Mouse (Mus musculus): ENCODE measurements around the gene Cnot10. TPM values are rescaled to one million over a fixed set of nuclear protein-coding genes. Genes with fewer than 3 reads are reported as not detected.
A peak's percentile ranks its signal among the peaks of the same experiment; 100 is the strongest.

Cnot10 gene
- polyA plus RNA-seq, 1 experiment from 2014 or later = 65.8 TPM

DNA sequence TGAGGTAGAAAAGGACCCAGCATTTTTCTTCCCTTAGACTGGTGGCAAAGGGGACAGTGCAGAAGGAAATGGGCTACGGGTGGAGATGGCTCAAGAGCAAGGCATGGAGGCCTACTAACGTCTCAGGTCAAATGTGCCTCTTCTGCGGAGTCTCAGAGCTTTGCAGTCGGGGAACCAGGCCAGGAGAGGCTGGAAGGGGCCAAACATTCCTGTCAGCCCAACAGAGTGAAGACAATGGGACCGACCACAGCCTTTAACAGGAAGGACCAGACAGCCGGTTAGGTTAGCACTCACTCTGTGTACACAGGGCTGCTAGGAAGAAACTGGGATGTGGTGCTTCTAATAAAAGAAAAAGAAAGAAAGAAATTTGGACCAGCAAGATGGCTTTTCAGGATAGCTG lies 90.0 kb downstream of the Cnot10 start:
- Histone ChIP-seq H3K27ac (ENCODE audit: low read depth) (no peak overlapping the region), H3K4me2 (ENCODE audit: low read length) (no peak overlapping the region), H3K27me3 (replicated peaks; ENCODE audit: control insufficient read depth, insufficient read depth, low read length) (no peaks in the 10 kb centered on the region), H3K4me1 (replicated peaks; ENCODE audit: control insufficient read depth, insufficient read depth, low read length) (peaks cover 33% of the 10 kb centered on the region), H3K4me3 (ENCODE audit: low read depth, low read length) (no peak overlapping the region), H3K9ac (ENCODE audit: low read length) (no peak overlapping the region), H3K9me3 (ENCODE audit: control insufficient read depth, low read length) (no peaks in the 10 kb centered on the region), H3K36me3 (ENCODE audit: control insufficient read depth, insufficient read depth, low read length) (no peaks in the 10 kb centered on the region)
- no peak for DNase-seq (ENCODE audit: low spot score)
- no peak for ATAC-seq (replicated peaks; ENCODE audit: low FRiP score, low TSS enrichment, low read depth)
- 29% methylated on average over 6 of the region's 6 CpGs for WGBS

DNA sequence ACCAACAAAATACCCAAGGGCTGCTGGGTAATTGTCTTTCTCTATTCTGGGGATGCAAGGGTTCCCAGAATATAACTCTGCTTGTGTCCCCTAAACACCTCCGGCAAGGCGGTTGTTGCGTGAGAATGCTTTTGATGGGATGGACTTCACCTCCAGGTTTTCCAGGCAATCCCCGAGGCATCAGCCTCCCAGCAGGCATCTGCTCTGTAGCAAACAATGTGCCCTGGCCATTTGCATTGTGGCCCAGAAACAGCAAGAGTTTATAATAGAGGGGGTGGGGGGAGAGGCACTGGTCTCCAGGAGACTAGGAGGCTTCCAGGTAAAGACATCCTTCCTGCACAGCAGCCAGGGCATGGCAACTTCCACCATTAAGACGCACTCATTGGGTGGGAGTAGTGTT lies 90.9 kb downstream of the Cnot10 start:
- Histone ChIP-seq H3K4me3 (ENCODE audit: low read depth, low read length) (no peak overlapping the region), H3K27ac (ENCODE audit: low read depth) (0 out of 2 replicates have a peak overlapping the region, but pooled peaks have one; percentile 29), H3K9ac (ENCODE audit: low read length) (no peak overlapping the region), H3K36me3 (ENCODE audit: control insufficient read depth, insufficient read depth, low read length) (no peaks in the 10 kb centered on the region), H3K9me3 (ENCODE audit: control insufficient read depth, low read length) (no peaks in the 10 kb centered on the region), H3K4me1 (replicated peaks; ENCODE audit: control insufficient read depth, insufficient read depth, low read length) (peaks cover 32% of the 10 kb centered on the region), H3K4me2 (ENCODE audit: low read length) (no peak overlapping the region), H3K27me3 (replicated peaks; ENCODE audit: control insufficient read depth, insufficient read depth, low read length) (no peaks in the 10 kb centered on the region)
- ATAC-seq (replicated peaks; ENCODE audit: low FRiP score, low TSS enrichment, low read depth) (no peak), DNase-seq (ENCODE audit: low spot score) (peak; percentile 54)
- 30% methylated on average over 5 of the region's 5 CpGs for WGBS

DNA sequence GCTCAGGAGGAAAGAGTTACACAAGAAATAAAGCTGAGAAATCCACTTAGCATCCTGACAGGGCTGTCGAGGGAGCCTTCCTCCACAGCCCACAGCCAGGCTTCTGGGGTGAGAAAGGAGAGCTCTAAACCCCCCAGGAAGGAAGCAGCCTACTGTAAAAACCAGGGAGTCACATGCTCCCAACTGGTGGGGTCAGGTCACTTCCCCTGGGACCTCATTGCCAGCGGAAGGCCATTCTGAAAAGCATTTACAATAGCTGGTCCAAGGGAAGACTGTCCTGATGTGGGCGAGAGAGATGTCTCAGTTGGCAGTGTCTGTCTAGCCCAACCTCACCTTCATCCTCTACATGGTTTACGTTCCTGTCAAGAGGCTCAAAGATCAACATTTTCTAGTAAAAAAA lies 91.5 kb downstream of the Cnot10 start:
- no peak overlapping the region for H3K9ac ChIP-seq (ENCODE audit: low read length)
- no peaks in the 10 kb centered on the region for H3K27me3 ChIP-seq (replicated peaks; ENCODE audit: control insufficient read depth, insufficient read depth, low read length)
- ATAC-seq (replicated peaks; ENCODE audit: low FRiP score, low TSS enrichment, low read depth) (no peak), DNase-seq (ENCODE audit: low spot score) (peak; percentile 54)
- WGBS = 32% methylated on average over 4 of the region's 4 CpGs
- no peaks in the 10 kb centered on the region for H3K36me3 ChIP-seq (ENCODE audit: control insufficient read depth, insufficient read depth, low read length)
- no peaks in the 10 kb centered on the region for H3K9me3 ChIP-seq (ENCODE audit: control insufficient read depth, low read length)
- H3K27ac ChIP-seq (ENCODE audit: low read depth) = peak overlapping the region; percentile 77
- no peak overlapping the region for H3K4me3 ChIP-seq (ENCODE audit: low read depth, low read length)
- 0 out of 2 replicates have a peak overlapping the region, but pooled peaks have one; percentile 11 for H3K4me2 ChIP-seq (ENCODE audit: low read length)
- H3K4me1 ChIP-seq (replicated peaks; ENCODE audit: control insufficient read depth, insufficient read depth, low read length) = peaks cover 33% of the 10 kb centered on the region

DNA sequence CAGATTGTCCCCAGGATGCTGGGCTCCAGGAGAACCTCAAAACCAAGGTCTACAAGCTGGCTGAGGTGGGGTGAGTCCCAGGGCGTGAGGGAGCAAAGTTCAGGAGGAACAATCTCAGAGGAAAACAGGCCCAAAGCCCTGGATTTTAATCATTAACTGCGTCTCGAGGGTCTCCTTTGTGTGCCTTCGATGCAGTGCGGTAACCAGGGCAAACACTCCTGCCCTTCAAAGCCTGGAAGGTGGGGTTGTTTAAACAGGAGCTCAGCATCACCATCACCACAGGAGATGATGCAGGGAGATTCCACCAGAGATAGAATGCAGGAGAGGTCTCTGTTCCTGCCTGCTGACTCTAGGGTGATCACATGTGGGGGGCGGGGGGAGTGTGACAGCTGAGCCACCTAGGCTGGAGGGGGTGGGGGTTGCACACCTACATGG lies 92.3 kb downstream of the Cnot10 start:
- ATAC-seq (replicated peaks; ENCODE audit: low FRiP score, low TSS enrichment, low read depth) (peak; percentile 86), DNase-seq (ENCODE audit: low spot score) (peak; percentile 61)
- WGBS = 44% methylated on average over 6 of the region's 6 CpGs
- H3K36me3 ChIP-seq (ENCODE audit: control insufficient read depth, insufficient read depth, low read length) = no peaks in the 10 kb centered on the region
- H3K4me3 ChIP-seq (ENCODE audit: low read depth, low read length) = no peak overlapping the region
- no peaks in the 10 kb centered on the region for H3K9me3 ChIP-seq (ENCODE audit: control insufficient read depth, low read length)
- peak overlapping the region; percentile 77 for H3K27ac ChIP-seq (ENCODE audit: low read depth)
- peak overlapping the region; percentile 39 for H3K4me2 ChIP-seq (ENCODE audit: low read length)
- no peak overlapping the region for H3K9ac ChIP-seq (ENCODE audit: low read length)
- H3K4me1 ChIP-seq (replicated peaks; ENCODE audit: control insufficient read depth, insufficient read depth, low read length) = peaks cover 33% of the 10 kb centered on the region
- no peaks in the 10 kb centered on the region for H3K27me3 ChIP-seq (replicated peaks; ENCODE audit: control insufficient read depth, insufficient read depth, low read length)

DNA sequence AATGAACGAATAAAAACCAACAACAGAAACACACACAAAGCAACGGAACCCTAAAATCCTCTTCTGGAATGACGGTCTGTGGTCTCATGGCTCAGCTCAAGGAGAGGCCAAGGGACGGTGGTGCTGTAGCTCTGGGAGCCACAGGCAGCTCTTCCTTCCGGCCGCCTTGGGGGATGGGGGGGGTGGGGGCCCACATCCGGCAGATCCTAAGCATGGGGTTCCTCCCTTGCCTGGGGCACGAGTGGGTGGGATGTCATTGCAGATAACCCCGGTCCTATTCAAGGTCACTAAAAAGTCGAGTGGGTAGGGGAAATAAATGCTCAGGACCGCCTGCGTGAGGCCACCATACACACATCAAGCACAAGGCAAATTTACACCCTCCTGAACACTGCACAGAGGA lies 93.2 kb downstream of the Cnot10 start:
- ATAC-seq (replicated peaks; ENCODE audit: low FRiP score, low TSS enrichment, low read depth) (no peak), DNase-seq (ENCODE audit: low spot score) (no peak)
- Histone ChIP-seq H3K36me3 (ENCODE audit: control insufficient read depth, insufficient read depth, low read length) (no peaks in the 10 kb centered on the region), H3K4me3 (ENCODE audit: low read depth, low read length) (no peak overlapping the region), H3K4me2 (ENCODE audit: low read length) (no peak overlapping the region), H3K9ac (ENCODE audit: low read length) (no peak overlapping the region), H3K27me3 (replicated peaks; ENCODE audit: control insufficient read depth, insufficient read depth, low read length) (no peaks in the 10 kb centered on the region), H3K4me1 (replicated peaks; ENCODE audit: control insufficient read depth, insufficient read depth, low read length) (peaks cover 33% of the 10 kb centered on the region), H3K27ac (ENCODE audit: low read depth) (peak overlapping the region; percentile 77), H3K9me3 (ENCODE audit: control insufficient read depth, low read length) (no peaks in the 10 kb centered on the region)
- WGBS = 58% methylated on average over 12 of the region's 12 CpGs

DNA sequence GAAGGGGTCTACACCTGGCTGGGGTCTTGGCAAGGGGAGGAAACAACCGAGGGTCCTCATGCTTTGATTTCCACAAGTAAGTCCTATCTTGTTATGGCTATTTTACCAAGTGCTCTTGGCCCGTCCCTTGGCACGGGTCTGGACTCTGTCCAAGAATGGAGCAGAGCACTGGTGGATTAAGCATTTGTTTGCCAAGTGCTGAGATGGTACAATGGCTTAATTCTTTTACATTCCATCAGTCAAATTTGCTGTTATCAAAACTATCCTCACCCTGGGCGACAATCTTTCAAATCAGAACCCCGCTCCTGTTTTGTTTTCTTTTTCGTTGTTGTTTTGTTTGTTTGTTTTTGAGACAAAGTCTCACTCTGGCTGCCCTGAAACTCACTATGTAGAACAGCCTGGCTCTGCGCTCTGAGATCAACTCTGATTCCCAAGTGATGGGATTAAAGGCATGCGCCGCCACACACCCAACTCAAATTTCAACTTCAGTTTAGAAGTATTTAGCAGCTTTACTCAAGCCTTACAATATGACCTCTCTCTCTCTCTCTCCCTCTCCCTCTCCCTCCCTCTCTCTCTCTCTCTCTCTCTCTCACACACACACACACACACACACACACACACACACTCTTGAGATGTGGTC lies 95.1 kb downstream of the Cnot10 start:
- 33% methylated on average over 9 of the region's 9 CpGs for WGBS
- Histone ChIP-seq H3K9ac (ENCODE audit: low read length) (no peak overlapping the region), H3K4me3 (ENCODE audit: low read depth, low read length) (no peak overlapping the region), H3K27me3 (replicated peaks; ENCODE audit: control insufficient read depth, insufficient read depth, low read length) (no peaks in the 10 kb centered on the region), H3K4me1 (replicated peaks; ENCODE audit: control insufficient read depth, insufficient read depth, low read length) (peaks cover 33% of the 10 kb centered on the region), H3K9me3 (ENCODE audit: control insufficient read depth, low read length) (no peaks in the 10 kb centered on the region), H3K4me2 (ENCODE audit: low read length) (0 out of 2 replicates have a peak overlapping the region, but pooled peaks have one; percentile 5), H3K27ac (ENCODE audit: low read depth) (no peak overlapping the region), H3K36me3 (ENCODE audit: control insufficient read depth, insufficient read depth, low read length) (no peaks in the 10 kb centered on the region)
- ATAC-seq (replicated peaks; ENCODE audit: low FRiP score, low TSS enrichment, low read depth) (no peak), DNase-seq (ENCODE audit: low spot score) (no peak)

DNA sequence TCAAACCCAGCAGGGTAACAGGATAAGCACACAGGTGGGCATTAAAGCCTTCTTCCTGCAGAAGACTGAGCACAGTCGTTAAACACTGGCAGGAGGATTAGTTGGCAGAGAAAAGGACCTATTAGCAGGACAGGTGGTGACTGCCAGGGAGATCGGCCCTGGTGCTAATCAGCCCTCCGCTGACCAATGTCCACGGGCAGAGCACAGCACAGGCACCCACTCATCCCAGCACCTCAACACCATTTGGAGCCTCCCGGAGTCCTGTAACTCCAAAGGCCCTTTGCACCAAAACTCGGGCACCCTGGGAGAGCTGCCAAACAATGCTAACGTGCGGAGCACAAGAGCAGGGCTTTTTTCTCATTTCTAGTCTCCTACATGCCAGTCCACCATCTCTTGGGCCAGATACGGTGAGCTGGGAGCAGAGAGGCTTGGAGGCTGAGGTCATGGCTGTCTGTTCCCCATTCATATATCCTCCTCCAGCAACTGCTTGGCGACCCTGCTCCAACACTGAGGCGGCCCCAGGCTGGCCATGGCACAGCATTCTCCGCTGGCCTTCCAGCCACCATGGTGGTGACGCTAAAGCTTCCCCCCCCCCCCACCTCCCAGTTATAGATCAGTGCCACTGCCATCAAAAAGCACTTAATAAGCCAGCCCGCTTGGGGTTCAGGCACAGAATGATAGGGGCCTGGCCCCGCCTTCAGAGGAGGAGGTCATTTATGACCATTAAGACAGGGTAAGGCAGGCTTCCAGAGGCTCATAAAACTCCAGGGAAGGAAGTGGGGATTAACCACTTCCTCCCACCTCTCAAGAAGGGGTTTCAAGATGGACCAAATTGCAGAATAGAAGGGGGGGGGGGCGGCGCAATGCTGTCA lies 95.9 kb downstream of the Cnot10 start:
- Histone ChIP-seq H3K9ac (ENCODE audit: low read length) (no peak overlapping the region), H3K27ac (ENCODE audit: low read depth) (no peak overlapping the region), H3K4me1 (replicated peaks; ENCODE audit: control insufficient read depth, insufficient read depth, low read length) (peaks cover 33% of the 10 kb centered on the region)

DNA sequence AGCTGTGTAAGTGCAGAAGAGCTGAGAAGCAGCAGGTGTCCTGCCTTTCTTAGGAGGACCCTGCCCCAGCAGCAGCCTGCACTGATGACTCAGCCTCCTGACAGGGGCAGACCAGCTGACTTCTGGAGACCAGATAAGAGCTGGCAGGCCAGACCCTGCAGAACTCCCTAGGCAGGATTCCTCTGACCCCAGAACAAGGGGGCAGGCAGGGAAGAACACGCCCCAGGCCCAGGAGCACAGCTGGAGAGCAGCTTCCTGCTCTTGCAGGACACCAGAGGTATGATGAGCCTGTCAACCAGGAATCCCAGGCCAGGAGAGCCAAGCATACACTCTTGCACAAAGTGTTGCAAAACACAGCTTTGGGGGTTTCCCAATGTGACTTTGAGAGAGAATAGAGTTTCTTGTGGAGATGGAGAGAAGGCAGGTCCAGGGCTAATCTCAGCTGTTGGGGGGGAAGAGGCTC lies 98.7 kb downstream of the Cnot10 start:
- Histone ChIP-seq H3K27ac (ENCODE audit: low read depth) (no peak overlapping the region), H3K9me3 (ENCODE audit: control insufficient read depth, low read length) (no peaks in the 10 kb centered on the region), H3K4me3 (ENCODE audit: low read depth, low read length) (no peak overlapping the region), H3K36me3 (ENCODE audit: control insufficient read depth, insufficient read depth, low read length) (no peaks in the 10 kb centered on the region), H3K4me1 (replicated peaks; ENCODE audit: control insufficient read depth, insufficient read depth, low read length) (peaks cover 18% of the 10 kb centered on the region; the same call in 1 of the 2 replicates), H3K9ac (ENCODE audit: low read length) (no peak overlapping the region), H3K4me2 (ENCODE audit: low read length) (no peak overlapping the region), H3K27me3 (replicated peaks; ENCODE audit: control insufficient read depth, insufficient read depth, low read length) (no peaks in the 10 kb centered on the region)
- ATAC-seq (replicated peaks; ENCODE audit: low FRiP score, low TSS enrichment, low read depth) = peak; percentile 67; the same call in 1 of the 2 replicates
- 33% methylated on average over 1 of the region's 1 CpGs for WGBS
- peak; percentile 54 for DNase-seq (ENCODE audit: low spot score)

More for the DNA sequence above, 95.9 kb downstream of the Cnot10 start:
- no peak overlapping the region for H3K4me3 ChIP-seq (ENCODE audit: low read depth, low read length)
- ATAC-seq (replicated peaks; ENCODE audit: low FRiP score, low TSS enrichment, low read depth) (peak; percentile 28), DNase-seq (ENCODE audit: low spot score) (peak; percentile 66)
- WGBS = 50% methylated on average over 15 of the region's 17 CpGs
- no peaks in the 10 kb centered on the region for H3K27me3 ChIP-seq (replicated peaks; ENCODE audit: control insufficient read depth, insufficient read depth, low read length)
- H3K9me3 ChIP-seq (ENCODE audit: control insufficient read depth, low read length) = no peaks in the 10 kb centered on the region
- H3K4me2 ChIP-seq (ENCODE audit: low read length) = peak overlapping the region; percentile 5; the same call in 1 of the 2 replicates
- no peaks in the 10 kb centered on the region for H3K36me3 ChIP-seq (ENCODE audit: control insufficient read depth, insufficient read depth, low read length)
